Mouse (Mus musculus) forebrain, embryonic 13.5 days (tissue): ENCODE measurements at regions not wholly inside any gene's neighbourhood (a gene's known extent, or its start where the extent isn't known, plus 50 kb on each side); places are given as distances from the start of the nearest gene placed in this dataset.

Experiments
- ATAC-seq: fragments of 200-750 bp; cut with Nextera tagmentation; 2 replicates; pipeline ENCODE4 v1.8.0; 2017
- H3K27ac ChIP-seq: fragments of 300-500 bp; sonication (generic); 2 replicates; pipeline ENCODE4 v1.5.1; 2015; ENCODE audit warnings: inconsistent platforms, mild to moderate bottlenecking, moderate library complexity
- H3K27me3 ChIP-seq: fragments of 300-500 bp; sonication (generic); 2 replicates; pipeline ENCODE4 v1.6.1; 2015; ENCODE audit warnings: mild to moderate bottlenecking, inconsistent platforms
- H3K36me3 ChIP-seq: fragments of 300-500 bp; sonication (generic); 2 replicates; pipeline ENCODE4 v1.6.1; 2015; ENCODE audit warnings: mild to moderate bottlenecking, inconsistent platforms; ENCODE audit not compliant: poor library complexity, severe bottlenecking
- H3K4me1 ChIP-seq: fragments of 300-500 bp; sonication (generic); 2 replicates; pipeline ENCODE4 v1.6.1; 2015; ENCODE audit warnings: inconsistent platforms
- H3K4me2 ChIP-seq: fragments of 300-500 bp; sonication (generic); 2 replicates; pipeline ENCODE4 v1.6.1; 2015; ENCODE audit warnings: inconsistent platforms, mild to moderate bottlenecking, moderate library complexity
- H3K4me3 ChIP-seq: fragments of 300-500 bp; sonication (generic); 2 replicates; pipeline ENCODE4 v1.5.1; 2015; ENCODE audit warnings: mild to moderate bottlenecking, inconsistent platforms
- H3K9ac ChIP-seq: fragments of 300-500 bp; sonication (generic); 2 replicates; pipeline ENCODE4 v1.6.1; 2015; ENCODE audit warnings: mild to moderate bottlenecking, inconsistent platforms
- H3K9me3 ChIP-seq: fragments of 300-500 bp; sonication (generic); replicated peaks from 2 replicates; pipeline ENCODE4 v1.6.1; 2016; ENCODE audit warnings: inconsistent platforms
- WGBS: fragments of 180-500 bp; shearing (Covaris S2); methylation state at CpG from one replicate; pipeline ENCODE4 v1.1.7; 2015; 5-methylcytosine and 5-hydroxymethylcytosine counted together

DNA sequence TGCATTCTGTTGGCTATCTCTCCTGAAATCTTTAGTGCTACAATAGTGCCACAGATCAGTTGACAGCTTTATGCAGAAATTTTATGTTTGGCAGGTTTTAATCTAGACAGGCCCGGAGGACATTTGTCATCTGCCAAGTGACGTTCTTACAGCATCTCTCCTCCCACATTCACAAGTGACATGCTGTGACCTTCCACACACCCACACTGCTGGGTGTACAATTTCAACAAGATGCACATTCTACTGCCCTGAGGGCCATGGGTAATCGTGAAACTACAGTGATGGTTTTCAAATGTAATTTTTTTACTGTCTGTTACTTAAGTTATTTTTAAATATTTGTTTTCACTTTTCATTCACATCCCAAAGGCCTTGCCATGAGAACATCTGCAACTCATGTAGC lies 639.2 kb upstream of the Gm11114 start:
- Histone ChIP-seq H3K27me3 (no peaks in the 10 kb centered on the region), H3K36me3 (no peaks in the 10 kb centered on the region), H3K9me3 (no peaks in the 10 kb centered on the region), H3K4me1 (no peaks in the 10 kb centered on the region), H3K9ac (no peak overlapping the region), H3K4me3 (no peak overlapping the region), H3K27ac (no peak overlapping the region), H3K4me2 (no peak overlapping the region)
- no peak for ATAC-seq
- 83% methylated on average over 3 of the region's 3 CpGs for WGBS

GRCm38 (mm10) chr9:84678416-84678815 lies 634.2 kb upstream of the Gm11114 start:
- Histone ChIP-seq H3K9me3 (no peaks in the 10 kb centered on the region), H3K4me1 (no peaks in the 10 kb centered on the region), H3K27ac (no peak overlapping the region), H3K4me2 (no peak overlapping the region), H3K4me3 (no peak overlapping the region), H3K27me3 (no peaks in the 10 kb centered on the region), H3K36me3 (no peaks in the 10 kb centered on the region), H3K9ac (no peak overlapping the region)
- 94% methylated on average over 1 of the region's 1 CpGs for WGBS
- no peak for ATAC-seq

- H3K4me2 ChIP-seq = no peak overlapping the region
- H3K4me1 ChIP-seq = no peaks in the 10 kb centered on the region
- no peak overlapping the region for H3K4me3 ChIP-seq
- H3K9ac ChIP-seq = no peak overlapping the region
- H3K27ac ChIP-seq = no peak overlapping the region
- no peaks in the 10 kb centered on the region for H3K9me3 ChIP-seq
- H3K36me3 ChIP-seq = no peaks in the 10 kb centered on the region
- H3K27me3 ChIP-seq = no peaks in the 10 kb centered on the region
- no peak for ATAC-seq
- WGBS = 91% methylated on average over 3 of the region's 3 CpGs
Observed at GRCm38 (mm10) chr9:84718615-84719191, 593.9 kb upstream of the Gm11114 start.

DNA sequence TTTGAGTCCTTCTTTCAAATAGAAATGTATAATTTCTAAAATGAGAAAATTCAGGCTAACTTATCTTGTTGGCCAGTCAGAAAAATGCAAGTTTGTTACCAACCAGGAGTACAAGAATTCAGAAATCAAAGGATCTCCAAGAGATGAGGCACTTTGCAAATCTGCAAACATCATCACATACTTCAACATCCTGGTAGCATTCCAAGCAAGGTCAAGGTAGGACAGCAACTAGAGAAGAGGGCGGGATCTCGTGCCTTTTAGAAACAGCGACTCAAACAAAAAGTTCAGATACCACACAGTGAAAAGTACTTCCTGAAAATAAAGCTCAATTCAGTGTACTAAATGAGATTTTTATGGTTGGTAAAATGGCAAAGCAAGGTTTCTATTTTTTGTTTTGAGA lies 593.2 kb upstream of the Gm11114 start:
- no peak overlapping the region for H3K4me3 ChIP-seq
- H3K9me3 ChIP-seq = no peaks in the 10 kb centered on the region
- no peak for ATAC-seq
- no peak overlapping the region for H3K9ac ChIP-seq
- no peak overlapping the region for H3K27ac ChIP-seq
- H3K36me3 ChIP-seq = no peaks in the 10 kb centered on the region
- WGBS = 92% methylated on average over 3 of the region's 3 CpGs
- no peaks in the 10 kb centered on the region for H3K4me1 ChIP-seq
- no peak overlapping the region for H3K4me2 ChIP-seq
- no peaks in the 10 kb centered on the region for H3K27me3 ChIP-seq

DNA sequence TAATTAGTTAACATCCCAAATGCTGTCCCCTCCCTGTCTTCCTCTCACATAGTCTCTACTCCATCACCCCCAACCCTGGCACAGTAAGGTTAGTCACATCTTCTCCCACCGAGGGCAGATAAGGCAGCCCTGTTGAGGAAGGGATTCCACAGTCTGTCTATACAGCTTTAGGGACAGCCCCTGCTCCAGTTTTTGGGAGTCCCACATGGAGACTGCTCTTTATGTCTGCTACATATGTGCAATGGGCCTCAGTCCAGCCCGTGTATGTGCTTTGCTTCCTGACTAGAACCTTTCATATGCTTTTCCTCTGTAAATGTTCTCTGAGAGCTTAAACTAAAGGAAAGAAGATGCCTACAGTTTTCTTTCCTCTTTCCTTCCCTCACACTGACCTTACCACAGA lies 592.1 kb upstream of the Gm11114 start:
- no peak overlapping the region for H3K4me2 ChIP-seq

DNA sequence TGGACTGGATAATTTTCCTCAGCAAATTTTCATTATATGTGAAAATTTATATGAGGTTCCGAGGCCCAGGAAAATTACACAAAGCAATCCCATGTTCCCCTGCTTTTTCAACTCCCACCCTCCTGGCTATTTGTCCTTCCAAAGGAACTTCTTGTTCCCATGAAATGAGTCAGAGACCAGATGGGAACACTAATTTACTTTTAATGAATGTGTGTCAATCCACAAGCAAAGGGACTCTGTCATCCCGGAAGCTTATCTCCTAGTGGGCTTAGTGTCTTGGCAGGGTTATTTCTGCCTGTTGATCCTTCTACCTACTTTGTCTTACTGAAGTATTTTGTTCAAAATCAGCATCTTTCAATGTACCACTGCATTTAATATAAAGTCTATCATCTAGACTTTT lies 573.3 kb upstream of the Gm11114 start:
- Histone ChIP-seq H3K4me3 (no peak overlapping the region), H3K36me3 (no peaks in the 10 kb centered on the region), H3K4me2 (no peak overlapping the region), H3K9ac (no peak overlapping the region), H3K9me3 (no peaks in the 10 kb centered on the region), H3K27me3 (no peaks in the 10 kb centered on the region), H3K27ac (no peak overlapping the region), H3K4me1 (no peaks in the 10 kb centered on the region)
- 69% methylated on average over 2 of the region's 2 CpGs for WGBS
- no peak for ATAC-seq

More for the DNA sequence above, 592.1 kb upstream of the Gm11114 start:
- no peak overlapping the region for H3K27ac ChIP-seq
- no peak overlapping the region for H3K4me3 ChIP-seq
- ATAC-seq = no peak
- H3K36me3 ChIP-seq = no peaks in the 10 kb centered on the region
- WGBS = 81% methylated on average over 2 of the region's 2 CpGs
- H3K9me3 ChIP-seq = no peaks in the 10 kb centered on the region
- H3K9ac ChIP-seq = no peak overlapping the region
- H3K27me3 ChIP-seq = no peaks in the 10 kb centered on the region
- no peaks in the 10 kb centered on the region for H3K4me1 ChIP-seq

DNA sequence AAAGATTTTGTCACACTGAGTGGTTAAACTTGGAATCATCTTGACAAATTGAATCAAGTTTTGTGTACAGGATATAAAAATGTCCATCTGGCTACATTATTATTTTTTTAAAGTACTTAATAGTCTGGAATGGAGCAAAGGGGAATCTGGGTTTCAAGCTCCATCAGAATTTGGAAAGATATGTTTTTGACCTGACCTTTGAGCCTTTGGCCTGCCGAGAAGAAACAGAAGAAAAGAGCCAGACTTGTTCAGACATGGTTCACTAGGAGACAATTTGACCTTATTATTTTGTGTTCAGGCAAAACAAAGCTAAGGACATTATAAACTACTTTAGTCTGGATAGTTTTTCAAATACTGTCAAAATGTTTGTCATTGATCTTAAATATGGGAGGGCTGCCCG lies 572.2 kb upstream of the Gm11114 start:
- WGBS = 79% methylated on average over 2 of the region's 2 CpGs
- Histone ChIP-seq H3K4me3 (no peak overlapping the region), H3K9me3 (no peaks in the 10 kb centered on the region), H3K36me3 (no peaks in the 10 kb centered on the region), H3K27me3 (no peaks in the 10 kb centered on the region), H3K4me1 (no peaks in the 10 kb centered on the region), H3K27ac (no peak overlapping the region), H3K4me2 (no peak overlapping the region), H3K9ac (no peak overlapping the region)
- ATAC-seq = no peak

- no peak overlapping the region for H3K9ac ChIP-seq
- no peaks in the 10 kb centered on the region for H3K27me3 ChIP-seq
- H3K4me1 ChIP-seq = no peaks in the 10 kb centered on the region
- 53% methylated on average over 1 of the region's 1 CpGs for WGBS
- ATAC-seq = no peak
- no peaks in the 10 kb centered on the region for H3K9me3 ChIP-seq
- no peak overlapping the region for H3K4me2 ChIP-seq
- H3K4me3 ChIP-seq = no peak overlapping the region
- no peaks in the 10 kb centered on the region for H3K36me3 ChIP-seq
- H3K27ac ChIP-seq = no peak overlapping the region
Observed at GRCm38 (mm10) chr9:84754332-84754731, 558.2 kb upstream of the Gm11114 start.

GRCm38 (mm10) chr9:84754828-84755227 lies 557.7 kb upstream of the Gm11114 start:
- Histone ChIP-seq H3K9ac (no peak overlapping the region), H3K4me3 (no peak overlapping the region), H3K27ac (no peak overlapping the region), H3K36me3 (no peaks in the 10 kb centered on the region), H3K4me1 (no peaks in the 10 kb centered on the region), H3K27me3 (no peaks in the 10 kb centered on the region), H3K9me3 (no peaks in the 10 kb centered on the region), H3K4me2 (no peak overlapping the region)
- no peak for ATAC-seq
- WGBS = 78% methylated on average over 2 of the region's 2 CpGs

DNA sequence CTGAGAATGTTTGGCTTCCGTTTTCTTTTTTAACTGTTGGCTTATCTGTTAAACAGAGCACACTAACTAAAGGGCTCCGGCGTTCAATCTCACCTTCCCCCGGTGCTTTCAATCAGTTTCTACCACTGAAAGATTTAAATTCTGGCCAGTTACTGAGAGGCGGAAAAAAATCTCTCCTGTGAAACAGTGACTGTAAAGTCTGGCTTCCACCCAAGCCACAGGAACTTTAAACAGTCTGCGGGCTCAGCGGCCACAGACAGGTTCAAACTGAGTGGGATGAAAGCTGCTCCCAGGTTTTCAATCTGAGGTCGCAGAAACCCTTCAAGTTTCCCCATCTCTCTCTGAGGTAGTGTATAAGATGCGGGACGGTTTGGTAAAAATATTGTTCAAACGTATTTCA lies 538.2 kb upstream of the Gm11114 start:
- H3K4me1 ChIP-seq = no peaks in the 10 kb centered on the region
- H3K27me3 ChIP-seq = no peaks in the 10 kb centered on the region
- H3K36me3 ChIP-seq = no peaks in the 10 kb centered on the region
- H3K9ac ChIP-seq = no peak overlapping the region
- H3K27ac ChIP-seq = no peak overlapping the region
- no peak for ATAC-seq
- no peaks in the 10 kb centered on the region for H3K9me3 ChIP-seq
- no peak overlapping the region for H3K4me3 ChIP-seq
- H3K4me2 ChIP-seq = no peak overlapping the region
- WGBS = 86% methylated on average over 11 of the region's 11 CpGs

DNA sequence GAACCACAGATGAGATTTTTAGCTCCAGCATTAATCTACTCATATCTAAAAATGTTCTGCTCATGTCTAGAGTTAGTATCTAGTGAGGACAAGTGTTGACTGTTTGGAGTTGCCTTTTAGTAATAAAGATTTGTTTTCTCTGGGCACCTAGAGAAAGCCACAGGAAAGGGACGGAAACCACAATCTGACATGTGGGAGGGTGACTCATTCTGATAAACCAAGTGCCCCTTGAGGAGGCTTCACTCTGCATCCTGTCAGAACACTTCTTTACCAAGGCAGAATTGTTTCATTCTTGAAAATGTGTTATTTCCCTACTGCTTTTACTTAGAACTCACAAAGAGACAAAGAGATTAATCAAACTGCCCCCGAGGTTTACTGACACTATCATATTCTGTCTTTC lies 537.4 kb upstream of the Gm11114 start:
- Histone ChIP-seq H3K36me3 (no peaks in the 10 kb centered on the region), H3K27me3 (no peaks in the 10 kb centered on the region), H3K9ac (no peak overlapping the region), H3K4me3 (no peak overlapping the region), H3K4me1 (no peaks in the 10 kb centered on the region), H3K4me2 (no peak overlapping the region), H3K9me3 (no peaks in the 10 kb centered on the region), H3K27ac (no peak overlapping the region)
- ATAC-seq = no peak
- 85% methylated on average over 2 of the region's 2 CpGs for WGBS

DNA sequence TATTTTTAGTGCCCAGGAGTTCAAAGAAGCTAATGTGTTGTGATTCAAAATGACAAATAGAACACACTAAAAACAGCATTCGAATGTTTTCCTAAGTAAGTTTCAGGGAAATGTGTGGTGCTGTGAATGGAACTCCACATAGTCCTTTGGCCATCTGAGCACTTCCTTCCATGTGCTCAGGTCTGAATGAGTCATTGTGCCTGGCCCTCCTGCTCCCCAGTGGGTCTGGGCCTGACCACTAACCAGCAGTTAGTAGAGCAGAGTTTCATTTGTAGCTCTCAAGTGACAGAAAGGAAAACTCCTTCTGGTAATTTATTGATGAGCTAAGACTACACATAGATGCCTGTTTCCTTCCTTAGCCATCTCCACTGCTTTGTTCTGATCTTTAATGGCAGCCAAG lies 533.4 kb upstream of the Gm11114 start:
- Histone ChIP-seq H3K4me2 (no peak overlapping the region), H3K4me1 (no peaks in the 10 kb centered on the region), H3K36me3 (no peaks in the 10 kb centered on the region), H3K4me3 (no peak overlapping the region), H3K9ac (no peak overlapping the region), H3K9me3 (no peaks in the 10 kb centered on the region), H3K27ac (no peak overlapping the region), H3K27me3 (no peaks in the 10 kb centered on the region)
- no peak for ATAC-seq
- 83% methylated on average over 1 of the region's 1 CpGs for WGBS

DNA sequence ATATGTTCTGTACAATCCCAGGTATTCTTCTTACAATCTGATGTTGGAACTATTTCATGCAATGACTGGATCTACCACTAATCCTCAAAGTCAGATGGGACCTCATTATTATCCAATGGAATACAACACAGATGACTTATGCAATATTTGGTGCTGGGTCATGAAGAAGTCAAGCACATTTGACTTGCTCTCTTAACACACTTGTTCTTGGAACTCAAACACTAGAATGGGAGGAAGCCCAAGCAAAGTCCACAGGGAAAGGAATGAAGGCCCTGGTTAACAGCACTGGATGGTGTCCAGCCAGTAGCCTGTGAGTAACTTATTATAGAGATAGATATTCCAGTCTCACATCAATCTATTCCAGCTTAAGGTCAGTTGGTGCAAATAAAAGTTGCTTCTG lies 486.8 kb upstream of the Gm11114 start:
- H3K4me3 ChIP-seq = no peak overlapping the region
- no peak overlapping the region for H3K4me2 ChIP-seq
- H3K27me3 ChIP-seq = no peaks in the 10 kb centered on the region
- H3K9me3 ChIP-seq = no peaks in the 10 kb centered on the region
- H3K9ac ChIP-seq = no peak overlapping the region
- H3K4me1 ChIP-seq = no peaks in the 10 kb centered on the region
- H3K36me3 ChIP-seq = no peaks in the 10 kb centered on the region
- ATAC-seq = no peak
- H3K27ac ChIP-seq = no peak overlapping the region
